Comparison of ENCODE assay signal across 10 mouse cellular contexts in the genomic region with DNA sequence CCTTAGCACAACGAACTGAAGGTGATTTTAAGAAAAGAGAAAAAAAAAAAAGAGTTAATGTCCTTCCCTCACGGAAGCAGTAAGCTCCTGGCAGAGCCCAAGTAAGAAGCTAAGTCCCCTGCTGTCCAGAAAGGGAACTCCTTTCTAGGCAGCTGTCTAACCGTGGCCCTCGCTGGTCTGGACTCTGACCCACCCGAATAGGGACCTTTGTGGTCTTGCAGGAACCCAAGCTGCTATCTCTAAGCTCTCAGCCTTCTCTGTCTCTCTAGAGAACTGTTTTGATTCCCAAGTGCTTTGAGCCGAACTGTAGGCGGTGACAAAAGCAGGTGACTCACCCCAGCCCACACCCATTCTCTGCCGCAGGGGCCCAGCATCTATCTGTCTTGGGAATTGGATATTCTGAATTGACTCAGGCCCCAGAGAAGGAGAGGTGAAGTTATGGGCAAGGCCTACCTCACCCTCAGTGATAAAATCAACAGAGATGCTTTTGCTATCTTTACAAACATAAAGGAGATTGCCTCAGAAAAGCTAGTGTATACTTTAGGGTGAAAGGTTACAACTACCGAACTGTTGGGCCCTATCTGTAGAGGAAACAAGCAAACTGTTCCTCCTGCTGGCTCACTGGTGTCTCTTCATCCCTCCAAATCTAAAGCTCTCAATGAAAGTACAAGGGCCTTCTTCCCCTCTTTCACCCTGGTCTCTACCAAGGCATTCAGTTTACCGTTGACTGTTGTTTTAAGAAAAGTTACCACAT. TPM values are rescaled to one million over a fixed set of nuclear protein-coding genes. Genes with fewer than 3 reads are reported as not detected.
DNase-seq lines count a peak whose midpoint lies in the region; ATAC-seq and TF ChIP-seq lines count a peak whose summit lies in the region.
"Had no signal": no experiment of that assay in that cellular context is flagged by ENCODE, and none has a peak within 500 bp of the region (broad histone marks: within the 10 kb centered on the region; RNA-seq: fewer than 3 reads in every experiment).

No protein-coding gene starts in this region.

- intact Hi-C loops in left cerebral cortex, adult 2 months (cut with DNase I) = no loop called here
- intact Hi-C loops in left cerebral cortex, postnatal 4 days (cut with DNase I) = loop anchor here (10.0 kb wide), 1 partner anchor 155 kb away; no protein-coding TSS in a partner anchor

- no peaks in the 10 kb centered on the region for H3K9me3 ChIP-seq in CH12.LX (replicated peaks; ENCODE audit: low read length)
- H3K9me3 ChIP-seq: heart, embryonic 12.5 days had no signal

- dilution Hi-C loops in CH12.LX (cut with MboI; ENCODE audit: extremely low pct_ligation_motif_present, extremely low pct_unique_long_range_greater_than_20kb, low sequenced_read_pairs) = no loop called here

- peak overlapping the region; percentile 74 for H3K27ac ChIP-seq in left cerebral cortex, adult 2 months
- peak overlapping the region; percentile 77 for H3K27ac ChIP-seq in CH12.LX (ENCODE audit: insufficient read depth, low read depth)

- peak; percentile 35 for TF ChIP-seq CTCF in left cerebral cortex, adult 2 months (IDR thresholded peaks at IDR 0.05)
- TF ChIP-seq CTCF in CH12.LX (conservative IDR thresholded peaks at IDR 0.05 in 1 of 2, IDR thresholded peaks at IDR 0.05 in 1 of 2; ENCODE audit: low read depth in 2 of 2, low read length in 2 of 2) = peak; percentile 35 to 67; a peak in 3 of 4 replicates

- H3K9ac ChIP-seq in CH12.LX (ENCODE audit: insufficient read depth, low read depth) = peak overlapping the region; percentile 39
- H3K9ac ChIP-seq: heart, embryonic 12.5 days had no signal

- no peak overlapping the region for H3K4me3 ChIP-seq in left cerebral cortex, adult 2 months
- no peak overlapping the region for H3K4me3 ChIP-seq in CH12.LX (replicated peaks in 1 of 3; ENCODE audit: low read depth in 2 of 3, low read length in 2 of 3, poor library complexity in 1 of 3)
- H3K4me3 ChIP-seq: heart, embryonic 12.5 days had no signal

- peak; percentile 58 for ATAC-seq in activated CD4-positive, CD25-positive, alpha-beta regulatory T cell, adult 4 months

- DNase-seq in left cerebral cortex, adult 2 months (ENCODE audit: extremely low spot score in 1 of 2, low spot score in 2 of 2) = peak; percentile 48 to 51
- DNase-seq in left cerebral cortex, postnatal 4 days = no peak
- peak; percentile 96 for DNase-seq in CH12.LX (ENCODE audit: extremely low read depth)
- peak; percentile 59 to 61 for DNase-seq in kidney, postnatal 36 days
- DNase-seq in cerebellum, adult 18-20 months = no peak
- DNase-seq in layer of hippocampus, postnatal 36 days = no peak
- DNase-seq in neural tube, embryonic 10.5 days (ENCODE audit: extremely low spot score, low spot score) = no peak
- DNase-seq: cerebellum, adult 11 months had no signal

- TF ChIP-seq EP300 in CH12.LX (IDR thresholded peaks at IDR 0.05; ENCODE audit: low read length) = peak; percentile 81; the same call in 1 of the 2 replicates

- in situ Hi-C loops in CH12.LX (cut with MboI; ENCODE audit: low pct_ligation_motif_present, low pct_unique_long_range_greater_than_20kb, low sequenced_read_pairs) = loop anchor here (5.0 kb wide), 2 partner anchors 37 to 162 kb away; no protein-coding TSS in a partner anchor

- no peaks in the 10 kb centered on the region for H3K27me3 ChIP-seq in CH12.LX (replicated peaks)
- H3K27me3 ChIP-seq: heart, embryonic 12.5 days had no signal

- H3K4me2 ChIP-seq in CH12.LX (ENCODE audit: insufficient read depth, low read depth, poor library complexity, severe bottlenecking) = peak overlapping the region; percentile 59
- H3K4me2 ChIP-seq: heart, embryonic 12.5 days had no signal

- H3K36me3 ChIP-seq in CH12.LX (replicated peaks in 1 of 2; ENCODE audit: control insufficient read depth in 1 of 2, insufficient read depth in 1 of 2, low read length in 1 of 2) = no peaks in the 10 kb centered on the region
- H3K36me3 ChIP-seq: heart, embryonic 12.5 days had no signal

- no peaks in the 10 kb centered on the region for H3K79me2 ChIP-seq in CH12.LX (replicated peaks; ENCODE audit: control insufficient read depth, extremely low read depth, insufficient read depth, poor library complexity, severe bottlenecking)

- H3K4me1 ChIP-seq in CH12.LX (ENCODE audit: control insufficient read depth in 1 of 2, insufficient read depth in 2 of 2) = peaks cover 16 to 53% of the 10 kb centered on the region in 2 experiments

- TF ChIP-seq POLR2A in CH12.LX (IDR thresholded peaks at IDR 0.05; ENCODE audit: low read depth, low read length) = peak; percentile 61

- peak; percentile 35 for TF ChIP-seq RAD21 in CH12.LX (IDR thresholded peaks at IDR 0.05; ENCODE audit: low read depth, low read length)

TF ChIP-seq in CH12.LX, 34 proteins besides CTCF, POLR2A, EP300 and RAD21:
- TF ChIP-seq ETS1 (conservative IDR thresholded peaks at IDR 0.05; ENCODE audit: low read depth, low read length) (peak; percentile 83), MYC (IDR thresholded peaks at IDR 0.05; ENCODE audit: low read depth, low read length) (peak; percentile 28; the same call in 1 of the 2 replicates), ZNF384 (IDR thresholded peaks at IDR 0.05; ENCODE audit: low read depth, low read length) (peak; percentile 90), JUN (IDR thresholded peaks at IDR 0.05; ENCODE audit: insufficient read depth, low read depth, low read length) (peak; percentile 52; the same call in 1 of the 2 replicates), UBTF (IDR thresholded peaks at IDR 0.05; ENCODE audit: low read depth, low read length) (no peak), IRF4 (IDR thresholded peaks at IDR 0.05; ENCODE audit: low read depth, low read length) (peak; percentile 93), MAFK (IDR thresholded peaks at IDR 0.05; ENCODE audit: insufficient replicate concordance, low read length) (no peak), POLR2AphosphoS2 (IDR thresholded peaks at IDR 0.05; ENCODE audit: low read depth, low read length) (no peak), TBP (conservative IDR thresholded peaks at IDR 0.05; ENCODE audit: low read depth, low read length) (peak; percentile 65; the same call in 1 of the 2 replicates), SMC3 (IDR thresholded peaks at IDR 0.05; ENCODE audit: low read depth, low read length) (peak; percentile 67), MXI1 (IDR thresholded peaks at IDR 0.05; ENCODE audit: low read depth, low read length) (peak; percentile 47; the same call in 1 of the 2 replicates), HCFC1 (IDR thresholded peaks at IDR 0.05; ENCODE audit: low read depth, low read length) (no peak; the same call in 1 of the 2 replicates), NRF1 (IDR thresholded peaks at IDR 0.05; ENCODE audit: low read depth, low read length) (no peak), SIN3A (IDR thresholded peaks at IDR 0.05; ENCODE audit: low read length) (no peak; the same call in none of the 2 replicates), GABPA (IDR thresholded peaks at IDR 0.05; ENCODE audit: insufficient replicate concordance, low read depth, low read length) (no peak), MAX (IDR thresholded peaks at IDR 0.05; ENCODE audit: low read length) (0 out of 2 replicates have a peak, but pooled peaks have one; percentile 1), TCF12 (IDR thresholded peaks at IDR 0.05; ENCODE audit: low read depth, low read length) (no peak; the same call in 1 of the 2 replicates), E2F4 (IDR thresholded peaks at IDR 0.05; ENCODE audit: insufficient replicate concordance, low read depth, low read length) (no peak), ZC3H11A (IDR thresholded peaks at IDR 0.05; ENCODE audit: low read depth, low read length) (no peak; the same call in 1 of the 2 replicates), CHD2 (IDR thresholded peaks at IDR 0.05; ENCODE audit: low read length) (no peak), USF1 (IDR thresholded peaks at IDR 0.05; ENCODE audit: low read depth, low read length) (no peak), KAT2A (IDR thresholded peaks at IDR 0.05; ENCODE audit: insufficient replicate concordance, low read length) (0 out of 2 replicates have a peak, but pooled peaks have one; percentile 70), CHD1 (IDR thresholded peaks at IDR 0.05; ENCODE audit: low read depth, low read length) (0 out of 2 replicates have a peak, but pooled peaks have one; percentile 68), RCOR1 (conservative IDR thresholded peaks at IDR 0.05; ENCODE audit: low read depth, low read length) (peak; percentile 24; the same call in 1 of the 2 replicates), ELF1 (IDR thresholded peaks at IDR 0.05; ENCODE audit: low read depth, low read length) (peak; percentile 23; the same call in 1 of the 2 replicates), USF2 (conservative IDR thresholded peaks at IDR 0.05; ENCODE audit: low read depth, low read length) (no peak), ZKSCAN1 (IDR thresholded peaks at IDR 0.05; ENCODE audit: borderline replicate concordance, low read depth, low read length) (no peak), NELFE (IDR thresholded peaks at IDR 0.05; ENCODE audit: low read depth, low read length) (peak; percentile 30; the same call in 1 of the 2 replicates), MAZ (IDR thresholded peaks at IDR 0.05; ENCODE audit: low read depth, low read length) (no peak; the same call in 1 of the 2 replicates), PAX5 (IDR thresholded peaks at IDR 0.05; ENCODE audit: low read length) (no peak), JUND (conservative IDR thresholded peaks at IDR 0.05; ENCODE audit: low read depth, low read length) (no peak; the same call in 1 of the 2 replicates), BHLHE40 (IDR thresholded peaks at IDR 0.05; ENCODE audit: low read depth, low read length) (peak; percentile 76), MEF2A (IDR thresholded peaks at IDR 0.05; ENCODE audit: borderline replicate concordance, low read depth, low read length) (no peak; the same call in 1 of the 2 replicates), ZMIZ1 (IDR thresholded peaks at IDR 0.05; ENCODE audit: low read depth, low read length) (no peak)

RNA-seq across cellular contexts. Expression of a gene that starts 49.5 kb away (rescaled TPM):
- 10 to 100 TPM; 73.3 to 80.4 TPM for total RNA-seq in left cerebral cortex, adult 2 months (2021)
- total RNA-seq in left cerebral cortex, postnatal 4 days (2021) = 10 to 100 TPM; 21.1 to 22.3 TPM
- total RNA-seq in CH12.LX (2012; rRNA removed) (2.2 and 3.1 TPM in 2 replicates), CH12.LX (2014; rRNA removed) (1.0 and 1.1 TPM in 2 replicates)
- 0.97 and 1.2 TPM in 2 replicates for polyA plus RNA-seq in CH12.LX (2012; ENCODE audit: insufficient read length, low read depth)
- polyA plus RNA-seq in activated CD4-positive, CD25-positive, alpha-beta regulatory T cell, adult 4 months (2017; shearing (Covaris generic)) = under 1 TPM; 0.36 to 0.40 TPM
- 100 to 1,000 TPM in 1 of 2 experiments, 10 to 100 TPM in 1; 97.5 to 103 TPM for total RNA-seq in layer of hippocampus, postnatal 36 days (2021)

Comparison
In these comparisons a context has a peak if more than half of its experiments do, and no peak if none do; other contexts are left out.
1. DNase-seq: peak in left cerebral cortex, adult 2 months (2 of 2), CH12.LX (single experiment) and kidney, postnatal 36 days (2 of 2); none in left cerebral cortex, postnatal 4 days (single experiment), cerebellum, adult 18-20 months (0 of 2), layer of hippocampus, postnatal 36 days (0 of 2) and neural tube, embryonic 10.5 days (single experiment).
2. RNA of a gene that starts 49.5 kb away (total RNA-seq): 97.5 to 103 TPM in layer of hippocampus, postnatal 36 days, 73.3 to 80.4 TPM in left cerebral cortex, adult 2 months and 21.1 to 22.3 TPM in left cerebral cortex, postnatal 4 days; 1.0 to 3.1 TPM in CH12.LX; every median in the first group is over 4 times any median in the second.